Mouse (Mus musculus) cortical plate, adult 2 months (tissue): ENCODE data around the gene Aaas.

Experiments used
- CTCF ChIP-seq: fragments of 200-500 bp; IDR thresholded peaks from 2 replicates; pipeline ENCODE4 v1.5.1; 2011; ENCODE audit warnings: mild to moderate bottlenecking, control low read depth, low read length; ENCODE audit not compliant: insufficient read depth; ENCODE audit errors: extremely low read depth
- POLR2A ChIP-seq: fragments of 200-500 bp; IDR thresholded peaks from 2 replicates; pipeline ENCODE4 v1.6.1; 2011; ENCODE audit warnings: mild to moderate bottlenecking, low read length, control low read depth; ENCODE audit not compliant: insufficient read depth; ENCODE audit errors: extremely low read depth

DNA sequence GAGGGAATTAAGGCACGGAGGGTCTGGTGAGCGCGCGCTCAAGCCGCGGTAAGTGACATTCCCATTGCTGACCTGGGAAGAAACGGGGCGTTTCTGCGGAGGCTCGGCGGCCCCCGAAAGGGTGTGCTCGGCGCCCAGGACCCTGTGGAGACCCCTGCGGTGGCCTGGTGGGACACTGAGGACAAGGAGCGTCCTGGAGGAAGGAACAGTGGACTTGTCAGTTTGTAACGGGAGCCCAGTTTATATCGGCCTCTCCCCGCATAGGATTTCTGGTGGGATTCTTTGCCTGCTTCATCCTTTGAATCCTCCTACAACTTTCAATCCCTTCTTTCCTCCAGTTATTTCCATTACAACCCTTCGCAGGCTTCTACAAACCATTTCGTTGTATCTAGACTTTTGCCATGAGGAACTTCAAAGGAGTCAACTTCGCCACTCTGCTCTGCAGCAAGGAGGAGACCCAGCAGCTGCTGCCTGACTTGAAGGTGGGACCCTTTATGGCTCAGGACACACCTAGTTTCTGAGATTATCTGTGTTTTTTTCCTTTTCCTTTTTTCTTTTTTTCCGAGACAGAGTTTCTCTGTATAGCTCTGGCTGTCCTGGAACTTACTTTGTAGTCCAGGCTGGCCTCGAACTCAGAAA is 54.1 kb downstream of the Aaas start:
- TF ChIP-seq POLR2A: no peak
- TF ChIP-seq CTCF: no peak
